Mouse (Mus musculus) lung, postnatal 25 days (tissue): ENCODE measurements around the gene Shank1.

Source experiments
- DNase-seq: peaks from one replicate; pipeline ENCODE4 v3.0.0; 2022; ENCODE audit warnings: low spot score

Shank1 gene

GRCm38 (mm10) chr7:44373889-44374652 lies 64.0 kb downstream of the Shank1 start:
- DNase-seq: peak; percentile 96

GRCm38 (mm10) chr7:44374756-44375155 lies 64.7 kb downstream of the Shank1 start:
- DNase-seq: no peak

DNA sequence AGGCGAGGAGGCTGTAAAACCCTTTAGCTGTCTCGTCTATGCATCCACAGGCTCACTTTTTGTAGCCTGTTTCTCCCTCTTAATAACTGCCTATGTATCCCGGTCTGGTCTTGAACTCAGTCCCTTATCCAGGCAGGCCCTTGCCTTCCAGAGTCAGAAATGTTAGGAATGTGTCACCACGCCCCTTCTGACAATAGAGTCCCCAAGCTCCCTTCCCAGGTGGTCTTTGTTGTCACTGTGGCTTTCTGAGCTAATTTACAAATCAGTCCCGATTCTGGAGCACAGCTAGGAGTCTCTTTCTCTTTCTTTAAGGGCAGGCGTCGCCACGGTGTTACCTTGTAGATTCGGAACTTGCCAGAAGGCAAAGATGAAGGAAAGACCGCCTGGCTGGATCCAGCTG lies 65.2 kb downstream of the Shank1 start:
- DNase-seq: no peak

- no peak for DNase-seq
Measured at GRCm38 (mm10) chr7:44375793-44376192, 65.7 kb downstream of the Shank1 start.

- DNase-seq: no peak
Measured at GRCm38 (mm10) chr7:44378290-44378689, 68.2 kb downstream of the Shank1 start.

DNA sequence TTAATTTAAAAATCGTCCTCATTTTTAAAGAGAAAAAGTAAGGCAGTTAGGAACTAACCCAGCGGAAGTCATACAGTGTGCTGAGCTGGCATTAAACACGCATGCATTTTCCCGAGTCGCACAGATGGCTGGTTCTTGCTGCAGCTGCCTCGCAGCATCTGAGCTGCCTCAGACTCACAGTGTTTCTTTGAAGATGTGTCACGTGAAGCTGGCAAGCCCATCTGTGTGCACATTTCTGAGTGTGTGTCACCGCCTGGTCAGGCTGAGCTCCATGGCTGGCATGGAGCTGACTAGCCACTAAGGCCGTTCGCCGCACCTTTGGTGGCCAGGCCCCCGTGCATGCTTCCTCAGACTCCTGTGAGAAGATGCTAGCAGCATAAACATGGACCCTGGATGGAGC lies 72.5 kb downstream of the Shank1 start:
- no peak for DNase-seq

- DNase-seq: peak; percentile 54
Measured at GRCm38 (mm10) chr7:44383980-44384715, 74.1 kb downstream of the Shank1 start, which contains the start of gene Syt3. TSS of gene Syt3 (plus strand) at chr7:44384102.

DNA sequence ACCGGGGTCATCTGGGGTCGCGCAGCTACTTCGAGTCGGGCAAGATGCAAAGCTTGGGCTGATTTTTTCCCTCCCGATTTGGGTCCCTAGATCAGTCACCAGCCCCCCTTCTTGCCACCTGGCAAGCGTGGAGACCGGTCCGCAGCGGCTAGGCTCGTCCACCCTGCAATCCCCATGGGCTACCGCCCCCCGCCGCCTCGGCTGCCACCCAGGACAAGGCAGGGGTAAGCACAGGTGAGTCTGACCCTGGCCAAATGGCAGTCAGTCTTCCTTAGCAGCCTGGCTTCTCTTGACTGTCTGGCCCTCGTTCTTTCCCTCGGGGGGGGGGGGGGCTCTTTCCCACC lies 74.6 kb downstream of the Shank1 start:
- no peak for DNase-seq

GRCm38 (mm10) chr7:44385720-44386119 lies 75.7 kb downstream of the Shank1 start, which contains the start of gene 1700008O03Rik:
TSS of gene 1700008O03Rik (minus strand) at chr7:44385820.
- no peak for DNase-seq

DNA sequence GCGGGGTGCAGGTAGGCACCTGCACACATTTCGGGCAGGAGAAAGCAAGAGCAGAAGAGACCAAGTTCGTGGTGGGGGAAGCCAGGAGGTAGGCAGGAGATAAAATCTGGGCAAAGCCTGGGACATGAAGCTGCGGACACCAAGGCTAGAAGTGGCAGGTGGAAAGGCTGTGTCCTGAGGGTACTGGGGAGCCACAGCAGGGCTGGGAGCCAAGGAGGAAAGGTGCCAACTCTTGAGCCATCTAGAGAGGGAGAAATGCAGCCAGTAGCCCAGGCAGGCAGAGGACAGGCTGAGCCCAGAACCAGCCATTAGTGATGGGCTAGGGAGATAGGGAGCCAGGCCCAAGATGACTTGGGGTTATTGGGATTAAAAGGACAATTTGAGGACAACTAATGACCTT lies 81.8 kb downstream of the Shank1 start:
- DNase-seq: no peak

GRCm38 (mm10) chr7:44392341-44392740 lies 82.3 kb downstream of the Shank1 start:
- no peak for DNase-seq

DNA sequence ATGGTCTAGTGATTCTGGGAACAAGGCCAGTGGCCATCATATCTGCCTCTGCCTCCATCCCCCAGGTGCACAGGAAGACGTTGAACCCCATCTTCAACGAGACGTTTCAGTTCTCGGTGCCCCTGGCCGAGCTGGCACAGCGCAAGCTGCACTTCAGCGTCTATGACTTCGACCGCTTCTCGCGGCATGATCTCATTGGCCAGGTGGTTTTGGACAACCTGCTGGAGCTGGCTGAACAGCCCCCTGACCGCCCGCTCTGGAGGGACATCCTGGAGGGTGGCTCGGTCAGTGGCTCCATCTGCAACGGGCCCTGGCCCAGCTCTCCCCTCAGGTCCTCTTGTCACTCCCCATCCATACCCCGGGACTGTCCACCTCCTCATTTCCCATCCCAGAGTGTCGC lies 83.2 kb downstream of the Shank1 start:
- no peak for DNase-seq

DNA sequence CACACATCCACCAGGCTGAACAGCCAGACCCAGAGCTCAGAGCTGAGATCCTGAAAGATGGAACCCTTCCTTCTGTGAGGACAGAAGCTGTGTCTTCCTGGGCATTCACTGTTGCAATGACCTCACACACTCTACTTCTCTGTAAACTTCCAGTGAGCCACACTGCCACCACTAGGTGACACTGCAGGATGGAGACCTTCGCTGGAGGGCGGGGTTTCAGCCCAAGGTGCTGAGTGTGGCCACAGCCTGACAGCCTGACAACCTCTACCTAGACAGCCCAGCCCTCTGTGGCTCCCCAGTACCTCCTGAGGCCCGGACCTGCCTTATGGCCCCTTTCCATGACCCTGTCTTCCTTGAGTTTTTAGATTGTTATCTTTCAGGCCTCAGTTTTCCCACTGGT lies 88.5 kb downstream of the Shank1 start:
- DNase-seq: peak; percentile 56

DNA sequence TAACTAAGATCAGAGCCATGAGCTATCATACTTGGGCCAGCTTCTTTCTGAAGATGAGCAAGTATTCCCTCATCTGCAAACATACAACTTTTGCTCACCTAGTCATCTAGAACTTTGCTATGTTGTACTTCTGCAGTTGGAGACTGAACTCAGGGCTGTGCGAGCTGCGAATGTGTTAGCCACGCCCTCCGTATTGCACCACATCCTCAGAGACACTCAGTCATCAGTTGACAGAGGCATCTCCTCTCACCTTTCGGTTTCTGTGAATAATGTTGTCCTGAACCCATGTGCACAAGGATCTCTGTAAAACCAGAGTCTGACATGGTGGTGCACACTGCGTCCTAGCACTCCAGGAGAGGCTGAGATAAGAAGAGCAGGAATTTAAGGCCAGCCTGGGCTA lies 91.6 kb downstream of the Shank1 start:
- DNase-seq: no peak

DNA sequence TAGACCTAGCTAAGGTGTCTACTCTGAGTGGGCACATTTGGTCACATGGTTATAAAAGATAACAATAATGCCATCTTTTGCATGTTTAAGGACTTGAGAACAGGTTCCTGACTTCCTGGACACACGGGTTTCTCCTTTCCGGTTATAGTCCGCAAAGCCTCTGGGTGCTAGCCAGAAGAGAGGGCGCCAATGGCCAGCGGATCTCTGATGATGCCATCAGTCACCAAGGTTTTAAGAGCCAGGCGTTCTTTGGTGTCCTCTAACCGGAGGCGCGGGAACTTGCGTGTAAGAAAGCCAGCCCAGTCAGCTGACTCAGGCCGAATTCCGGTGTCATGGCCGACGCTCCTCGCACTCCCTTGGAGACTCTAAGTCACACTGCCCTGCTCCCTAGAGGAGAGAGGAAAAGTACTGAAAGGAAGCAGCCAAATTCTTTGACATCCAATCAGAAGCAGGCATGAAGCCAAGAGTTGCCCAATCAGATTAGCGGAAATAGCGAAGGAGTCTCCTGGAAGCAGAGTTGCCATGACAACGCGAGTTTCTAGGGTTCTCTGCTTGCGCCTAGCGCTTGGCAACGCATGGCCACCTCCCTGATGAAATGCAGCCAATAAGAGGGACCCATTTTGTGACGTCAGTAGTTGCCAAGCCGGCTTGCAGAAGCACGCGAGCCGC lies 95.4 kb downstream of the Shank1 start:
- peak; percentile 91 for DNase-seq

GRCm38 (mm10) chr7:44406015-44406355 lies 95.9 kb downstream of the Shank1 start:
- no peak for DNase-seq
